Mouse (Mus musculus) cortical plate, adult 2 months (tissue): ENCODE data around the gene Glod5. TPM values are rescaled to one million over a fixed set of nuclear protein-coding genes. Genes with fewer than 3 reads are reported as not detected.
"Not testable (repeated sequence)": the region's sequence is repeated elsewhere in the genome, so short reads cannot be mapped to it uniquely, and the experiment has no call there.

Experiments used
- H3K27ac ChIP-seq: fragments of 200-500 bp; 2 replicates; pipeline ENCODE4 v1.5.1; 2012; ENCODE audit warnings: low read length, control low read depth, inconsistent platforms; ENCODE audit not compliant: insufficient read depth
- H3K4me1 ChIP-seq: fragments of 200-500 bp; 2 replicates; pipeline ENCODE4 v1.6.1; 2011; ENCODE audit warnings: low read length; ENCODE audit not compliant: control insufficient read depth, insufficient read depth
- H3K4me3 ChIP-seq: fragments of 200-500 bp; 2 replicates; pipeline ENCODE4 v1.5.1; 2011; ENCODE audit warnings: mild to moderate bottlenecking, low read length, control low read depth; ENCODE audit not compliant: insufficient read depth
- CTCF ChIP-seq: fragments of 200-500 bp; IDR thresholded peaks from 2 replicates; pipeline ENCODE4 v1.5.1; 2011; ENCODE audit warnings: mild to moderate bottlenecking, control low read depth, low read length; ENCODE audit not compliant: insufficient read depth; ENCODE audit errors: extremely low read depth
- POLR2A ChIP-seq: fragments of 200-500 bp; IDR thresholded peaks from 2 replicates; pipeline ENCODE4 v1.6.1; 2011; ENCODE audit warnings: mild to moderate bottlenecking, low read length, control low read depth; ENCODE audit not compliant: insufficient read depth; ENCODE audit errors: extremely low read depth
- polyA plus RNA-seq: library from polyadenylated mRNA; depleted of rRNA; stranded (reverse); fragments of >200 nt; gene quantifications from 2 replicates; pipeline ENCODE4 v1.2.3, GENCODE M21; 2012; rRNA removed

Glod5 gene
- 0.65 and 1.1 TPM in 2 replicates for polyA plus RNA-seq

DNA sequence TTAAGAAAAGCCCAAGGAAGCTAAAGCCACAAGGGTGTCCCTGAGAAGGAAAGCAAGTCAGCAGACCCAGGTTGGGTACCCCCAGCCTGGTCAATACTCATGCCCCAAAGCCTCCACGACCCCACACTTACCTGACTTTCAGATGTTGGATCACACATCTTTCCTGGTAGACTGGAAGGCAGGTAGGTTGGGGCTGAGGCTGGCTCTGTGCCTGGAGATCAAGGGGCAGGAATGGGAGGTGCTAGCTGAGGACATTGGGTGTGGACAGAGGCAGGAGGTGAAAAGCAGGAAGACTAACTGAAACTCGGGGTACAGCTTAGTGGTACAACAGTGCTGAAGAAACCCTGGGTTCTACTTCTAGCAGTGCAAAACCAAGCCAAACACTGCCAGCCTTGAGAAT lies at the start of gene Glod5:
TSS of gene Glod5 (minus strand) at position 207 of the 400 bp plus-strand sequence.
- TF ChIP-seq POLR2A: no peak
- H3K4me3 ChIP-seq: no peak within 1 kb of the TSS
- H3K4me1 ChIP-seq: no peaks in the 10 kb centered on the region

DNA sequence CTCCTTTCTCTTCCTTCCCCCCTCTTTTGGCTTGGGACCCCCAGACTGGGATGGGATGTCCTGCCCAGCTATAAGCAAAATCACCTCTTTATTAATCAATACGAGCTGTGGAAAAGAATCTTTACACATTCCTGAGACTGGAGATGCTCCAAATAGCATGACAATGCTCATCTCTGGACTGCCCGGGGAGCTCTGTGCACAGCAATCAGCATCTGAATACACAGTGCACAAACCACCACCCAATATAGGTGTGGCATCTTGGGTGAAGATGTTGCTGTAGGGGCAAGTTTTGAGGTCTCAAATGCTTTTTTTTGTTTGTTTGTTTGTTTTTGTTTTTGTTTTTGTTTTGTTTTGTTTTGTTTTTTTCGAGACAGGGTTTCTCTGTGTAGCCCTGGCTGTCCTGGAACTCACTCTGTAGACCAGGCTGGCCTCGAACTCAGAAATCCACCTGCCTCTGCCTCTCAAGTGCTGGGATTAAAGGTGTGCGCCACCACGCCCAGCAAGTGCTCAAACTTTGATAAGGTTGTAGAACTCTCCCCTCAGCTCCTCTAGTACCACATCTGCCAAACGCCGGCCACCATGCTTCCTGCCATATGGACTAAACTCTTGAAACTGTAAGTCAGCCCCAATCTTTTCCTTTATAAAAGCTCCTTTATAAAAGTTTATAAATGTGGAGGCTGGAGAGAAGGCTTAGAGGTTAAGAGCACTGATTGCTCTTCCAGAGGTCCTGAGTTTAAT lies 32.9 kb upstream of the Glod5 start:
- not testable (repeated sequence) for H3K27ac ChIP-seq, H3K4me3 ChIP-seq

More for the DNA sequence above, at the start of gene Glod5:
- H3K27ac ChIP-seq: no peak within 1 kb of the TSS

GRCm38 (mm10) chrX:8033009-8033408 lies 14.7 kb upstream of the Glod5 start:
- TF ChIP-seq CTCF: no peak
- no peak for TF ChIP-seq POLR2A
- H3K27ac ChIP-seq: no peak overlapping the region

More for the DNA sequence above, 32.9 kb upstream of the Glod5 start:
- not testable (repeated sequence) for H3K4me1 ChIP-seq

GRCm38 (mm10) chrX:8026811-8027210 lies 8.5 kb upstream of the Glod5 start:
- H3K4me3 ChIP-seq: no peak overlapping the region
- TF ChIP-seq CTCF: no peak
- no peak for TF ChIP-seq POLR2A
- no peaks in the 10 kb centered on the region for H3K4me1 ChIP-seq
- H3K27ac ChIP-seq: no peak overlapping the region

More at GRCm38 (mm10) chrX:8033009-8033408, 14.7 kb upstream of the Glod5 start:
- Histone ChIP-seq H3K4me1 (no peaks in the 10 kb centered on the region), H3K4me3 (no peak overlapping the region)

DNA sequence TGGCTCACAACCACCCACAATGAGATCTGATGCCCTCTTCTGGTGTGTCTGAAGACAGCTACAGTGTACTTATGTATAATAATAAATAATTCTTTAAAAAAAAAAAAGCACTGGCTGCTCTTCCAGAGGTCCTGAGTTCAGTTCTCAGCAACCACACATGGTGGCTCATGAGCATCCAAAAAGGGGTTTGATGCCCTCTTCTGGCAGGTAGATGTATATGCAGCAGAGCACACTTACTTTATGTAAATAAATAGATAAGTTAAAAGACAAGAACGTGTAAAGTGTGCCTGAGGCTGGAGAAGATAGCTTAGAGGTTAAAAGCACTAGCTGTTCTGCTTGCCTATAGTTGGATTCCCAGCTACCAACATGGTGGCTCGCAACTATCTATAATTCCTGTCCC lies 6.5 kb upstream of the Glod5 start:
- H3K4me1 ChIP-seq: no peaks in the 10 kb centered on the region
- no peak overlapping the region for H3K4me3 ChIP-seq
- no peak overlapping the region for H3K27ac ChIP-seq
- no peak for TF ChIP-seq POLR2A
- TF ChIP-seq CTCF: no peak

- no peak overlapping the region for H3K27ac ChIP-seq
- TF ChIP-seq CTCF: no peak
- TF ChIP-seq POLR2A: no peak
These were observed 2.0 kb upstream of the Glod5 start for GRCm38 (mm10) chrX:8020111-8020778.

DNA sequence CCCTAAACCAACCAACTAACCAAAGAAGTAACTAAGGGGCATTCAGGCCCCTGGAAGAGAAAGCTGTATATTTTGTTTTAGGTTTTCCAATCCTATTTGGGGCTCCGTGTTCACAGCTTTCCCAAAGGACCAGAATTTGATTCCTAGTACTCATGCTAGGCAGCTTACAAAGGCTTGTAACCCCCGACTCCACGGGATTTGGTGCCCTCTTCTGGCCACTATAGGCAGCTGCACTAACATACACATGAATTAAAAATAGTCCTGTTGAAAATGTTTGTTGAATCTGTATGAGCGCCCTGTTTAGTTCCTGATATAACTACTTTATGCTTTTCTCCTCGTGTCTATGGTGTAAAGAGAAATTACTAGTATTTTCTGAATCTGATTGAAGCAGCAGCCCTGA lies 1.1 kb downstream of the Glod5 start:
- Histone ChIP-seq H3K4me1 (no peaks in the 10 kb centered on the region), H3K27ac (no peak overlapping the region), H3K4me3 (no peak overlapping the region)
- TF ChIP-seq CTCF (peak; percentile 61), POLR2A (no peak)

More at GRCm38 (mm10) chrX:8020111-8020778, 2.0 kb upstream of the Glod5 start:
- Histone ChIP-seq H3K4me1 (no peaks in the 10 kb centered on the region), H3K4me3 (no peak overlapping the region)

- H3K27ac ChIP-seq, H3K4me3 ChIP-seq, H3K4me1 ChIP-seq: not testable (repeated sequence)
These were observed 2.6 kb downstream of the Glod5 start for GRCm38 (mm10) chrX:8015675-8016074.

- H3K4me3 ChIP-seq: no peak overlapping the region
- no peaks in the 10 kb centered on the region for H3K4me1 ChIP-seq
- no peak for TF ChIP-seq POLR2A
- TF ChIP-seq CTCF: no peak
- no peak overlapping the region for H3K27ac ChIP-seq
These were observed 4.5 kb downstream of the Glod5 start for GRCm38 (mm10) chrX:8013569-8014314.

DNA sequence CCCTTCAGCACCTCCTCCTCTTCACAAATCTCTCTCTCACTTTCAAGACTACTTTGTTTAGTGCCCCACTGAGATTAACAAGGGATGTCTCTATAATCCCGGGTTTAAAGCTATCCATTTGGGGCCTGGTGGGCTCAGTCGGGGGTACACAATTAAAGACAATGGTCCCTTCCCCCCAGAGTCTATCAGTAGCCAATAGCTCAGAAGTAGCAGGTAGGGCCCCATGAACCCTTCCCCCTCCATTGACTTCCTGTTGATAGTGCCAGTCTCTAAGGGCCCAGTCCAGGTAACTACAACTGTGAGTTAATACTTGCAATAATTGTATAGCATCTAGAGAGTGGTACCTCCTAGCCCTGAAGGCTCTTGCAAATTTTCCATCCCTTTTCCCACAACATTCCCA lies 5.1 kb downstream of the Glod5 start:
- no peaks in the 10 kb centered on the region for H3K4me1 ChIP-seq
- no peak for TF ChIP-seq POLR2A
- no peak for TF ChIP-seq CTCF
- no peak overlapping the region for H3K27ac ChIP-seq
- no peak overlapping the region for H3K4me3 ChIP-seq

GRCm38 (mm10) chrX:8009356-8009755 lies 8.9 kb downstream of the Glod5 start:
- H3K27ac ChIP-seq, H3K4me3 ChIP-seq: not testable (repeated sequence)

More at GRCm38 (mm10) chrX:8009356-8009755, 8.9 kb downstream of the Glod5 start:
- H3K4me1 ChIP-seq: not testable (repeated sequence)
